Comparison of ENCODE assay signal across 12 mouse cellular contexts in genomic region chr4:139116356-139117063, GRCm38 (mm10). TPM values are rescaled to one million over a fixed set of nuclear protein-coding genes. Genes with fewer than 3 reads are reported as not detected.
DNase-seq lines count a peak whose midpoint lies in the region; ATAC-seq and TF ChIP-seq lines count a peak whose summit lies in the region.
"Had no signal": no experiment of that assay in that cellular context is flagged by ENCODE, and none has a peak within 500 bp of the region (broad histone marks: within the 10 kb centered on the region; RNA-seq: fewer than 3 reads in every experiment).

No protein-coding gene starts in this region.

- no peak for DNase-seq in forebrain, embryonic 10.5 days (ENCODE audit: extremely low spot score, low spot score)
- no peak for DNase-seq in forebrain, embryonic 11.5 days (ENCODE audit: low spot score)
- peak; percentile 63 for DNase-seq in brain, embryonic 14.5 days (ENCODE audit: low read depth)
- peak; percentile 70 for DNase-seq in kidney, adult 2 months
- no peak for DNase-seq in liver, postnatal 0 days
- no peak for DNase-seq in thymus, postnatal 14 days
- no peak for DNase-seq in left cerebral cortex, adult 11 months (ENCODE audit: low spot score)
- no peak for DNase-seq in frontal cortex, postnatal 36 days (ENCODE audit: low spot score in 2 of 2)
- DNase-seq: gastrocnemius, postnatal 25 days had no signal

- no peak overlapping the region for H3K4me2 ChIP-seq in forebrain, embryonic 11.5 days (ENCODE audit: low read depth, low read length, severe bottlenecking)
- H3K4me2 ChIP-seq in liver, postnatal 0 days (ENCODE audit: low read depth, low read length): no peak overlapping the region
- H3K4me2 ChIP-seq: embryonic facial prominence, embryonic 13.5 days; hindbrain, embryonic 12.5 days; stomach, embryonic 15.5 days had no signal

- H3K36me3 ChIP-seq in forebrain, embryonic 10.5 days (replicated peaks): no peaks in the 10 kb centered on the region; the same call in 1 of the 2 replicates
- no peaks in the 10 kb centered on the region for H3K36me3 ChIP-seq in forebrain, embryonic 11.5 days (ENCODE audit: control insufficient read depth, insufficient read depth, low read length)
- no peaks in the 10 kb centered on the region for H3K36me3 ChIP-seq in kidney, adult 2 months (ENCODE audit: control insufficient read depth, insufficient read depth, low read length)
- no peaks in the 10 kb centered on the region for H3K36me3 ChIP-seq in liver, postnatal 0 days (replicated peaks; ENCODE audit: insufficient read depth, low read length)
- H3K36me3 ChIP-seq: embryonic facial prominence, embryonic 13.5 days; hindbrain, embryonic 12.5 days; stomach, embryonic 15.5 days had no signal

- no peak for TF ChIP-seq CTCF in brain, embryonic 14.5 days (IDR thresholded peaks at IDR 0.05; ENCODE audit: borderline replicate concordance, extremely low read depth, insufficient read depth, insufficient read length)
- no peak for TF ChIP-seq CTCF in kidney, adult 2 months (conservative IDR thresholded peaks at IDR 0.05; ENCODE audit: insufficient read depth, insufficient read length, low read depth, low read length)
- TF ChIP-seq CTCF in liver, postnatal 0 days (IDR thresholded peaks at IDR 0.05; ENCODE audit: low read depth): no peak

- 88% methylated on average over 3 of the region's 3 CpGs for WGBS in forebrain, embryonic 10.5 days
- 68% methylated on average over 3 of the region's 3 CpGs for WGBS in forebrain, embryonic 11.5 days
- 46% methylated on average over 3 of the region's 3 CpGs for WGBS in kidney, adult 2 months
- WGBS in liver, postnatal 0 days (ENCODE audit: insufficient replicate concordance): 41% methylated on average over 3 of the region's 3 CpGs

- TF ChIP-seq EP300 in liver, postnatal 0 days (IDR thresholded peaks at IDR 0.05; ENCODE audit: low read depth): peak; percentile 40; the same call in 1 of the 2 replicates

- peak overlapping the region; percentile 4; the same call in 1 of the 2 replicates for H3K27ac ChIP-seq in forebrain, embryonic 10.5 days
- H3K27ac ChIP-seq in forebrain, embryonic 11.5 days (ENCODE audit: low read depth, low read length): no peak overlapping the region; the same call in 1 of the 2 replicates
- H3K27ac ChIP-seq in kidney, adult 2 months (ENCODE audit: insufficient read depth, low read depth, low read length): peak overlapping the region; percentile 51
- no peak overlapping the region for H3K27ac ChIP-seq in liver, postnatal 0 days (ENCODE audit: low read depth)
- H3K27ac ChIP-seq: embryonic facial prominence, embryonic 13.5 days; hindbrain, embryonic 12.5 days; stomach, embryonic 15.5 days had no signal

- H3K4me3 ChIP-seq in forebrain, embryonic 10.5 days: no peak overlapping the region
- no peak overlapping the region for H3K4me3 ChIP-seq in forebrain, embryonic 11.5 days (ENCODE audit: low read depth, low read length)
- H3K4me3 ChIP-seq in kidney, adult 2 months (ENCODE audit: insufficient read depth, low read depth, low read length): no peak overlapping the region
- no peak overlapping the region for H3K4me3 ChIP-seq in liver, postnatal 0 days (ENCODE audit: low read depth, low read length)
- H3K4me3 ChIP-seq: embryonic facial prominence, embryonic 13.5 days; hindbrain, embryonic 12.5 days; stomach, embryonic 15.5 days had no signal

- no peaks in the 10 kb centered on the region for H3K9me3 ChIP-seq in forebrain, embryonic 10.5 days
- no peaks in the 10 kb centered on the region for H3K9me3 ChIP-seq in forebrain, embryonic 11.5 days (ENCODE audit: control insufficient read depth, low read length)
- no peaks in the 10 kb centered on the region for H3K9me3 ChIP-seq in liver, postnatal 0 days (ENCODE audit: low read length)
- H3K9me3 ChIP-seq: hindbrain, embryonic 12.5 days; stomach, embryonic 15.5 days had no signal

- peaks cover 33% of the 10 kb centered on the region for H3K4me1 ChIP-seq in forebrain, embryonic 10.5 days
- peaks cover 2% of the 10 kb centered on the region; the same call in 1 of the 2 replicates for H3K4me1 ChIP-seq in forebrain, embryonic 11.5 days (replicated peaks; ENCODE audit: control insufficient read depth, insufficient read depth, low read length)
- H3K4me1 ChIP-seq in kidney, adult 2 months (ENCODE audit: control insufficient read depth, insufficient read depth, low read length): peaks cover 63% of the 10 kb centered on the region
- H3K4me1 ChIP-seq in liver, postnatal 0 days (ENCODE audit: insufficient read depth): peaks cover 46% of the 10 kb centered on the region

- ATAC-seq in forebrain, embryonic 11.5 days (replicated peaks; ENCODE audit: low FRiP score): no peak
- peak; percentile 86 for ATAC-seq in liver, postnatal 0 days

- no peak overlapping the region for H3K9ac ChIP-seq in forebrain, embryonic 11.5 days (ENCODE audit: low read length)
- no peak overlapping the region for H3K9ac ChIP-seq in liver, postnatal 0 days (replicated peaks)
- H3K9ac ChIP-seq: embryonic facial prominence, embryonic 13.5 days; hindbrain, embryonic 12.5 days; stomach, embryonic 15.5 days had no signal

- no peak for TF ChIP-seq POLR2A in brain, embryonic 14.5 days (IDR thresholded peaks at IDR 0.05; ENCODE audit: borderline replicate concordance, extremely low read depth, insufficient read depth, insufficient read length, poor library complexity, severe bottlenecking)
- no peak for TF ChIP-seq POLR2A in kidney, adult 2 months (IDR thresholded peaks at IDR 0.05; ENCODE audit: low read depth, low read length)

- H3K27me3 ChIP-seq in forebrain, embryonic 10.5 days (ENCODE audit: poor library complexity, severe bottlenecking): no peaks in the 10 kb centered on the region
- no peaks in the 10 kb centered on the region for H3K27me3 ChIP-seq in forebrain, embryonic 11.5 days (ENCODE audit: control insufficient read depth, insufficient read depth, low read length)
- H3K27me3 ChIP-seq in kidney, adult 2 months (replicated peaks; ENCODE audit: control insufficient read depth, insufficient read depth, low read length): no peaks in the 10 kb centered on the region
- no peaks in the 10 kb centered on the region for H3K27me3 ChIP-seq in liver, postnatal 0 days (ENCODE audit: insufficient read depth, low read length)
- H3K27me3 ChIP-seq: embryonic facial prominence, embryonic 13.5 days; hindbrain, embryonic 12.5 days; stomach, embryonic 15.5 days had no signal

RNA-seq across cellular contexts. Expression of gene Minos1, which starts 14.4 kb away (rescaled TPM):
- 375 and 389 TPM in 2 replicates for polyA plus RNA-seq in forebrain, embryonic 10.5 days (2016; fragmentation: Nextera tagmentation; extraction: Ambion mirVana)
- polyA plus RNA-seq in forebrain, embryonic 11.5 days (2014; fragmentation: Nextera tagmentation; extraction: Ambion mirVana): 344 and 387 TPM in 2 replicates
- polyA plus RNA-seq in brain, embryonic 14.5 days (2012; rRNA removed): 115 and 144 TPM in 2 replicates
- polyA plus RNA-seq in kidney, adult 2 months (2012; rRNA removed): 100 and 157 TPM in 2 replicates
- polyA plus RNA-seq in liver, postnatal 0 days (2015; fragmentation: Nextera tagmentation; extraction: Ambion mirVana): 384 and 387 TPM in 2 replicates

RNA-seq across cellular contexts. Expression of gene Nbl1, which starts 23.7 kb away (rescaled TPM):
- 19.6 and 22.7 TPM in 2 replicates for polyA plus RNA-seq in forebrain, embryonic 10.5 days (2016; fragmentation: Nextera tagmentation; extraction: Ambion mirVana)
- polyA plus RNA-seq in forebrain, embryonic 11.5 days (2014; fragmentation: Nextera tagmentation; extraction: Ambion mirVana): 23.9 and 24.7 TPM in 2 replicates
- polyA plus RNA-seq in brain, embryonic 14.5 days (2012; rRNA removed): 33.8 and 35.8 TPM in 2 replicates
- 35.7 and 42.9 TPM in 2 replicates for polyA plus RNA-seq in kidney, adult 2 months (2012; rRNA removed)
- polyA plus RNA-seq in liver, postnatal 0 days (2015; fragmentation: Nextera tagmentation; extraction: Ambion mirVana): 3.0 and 3.1 TPM in 2 replicates

RNA-seq across cellular contexts. Expression of gene Htr6, which starts 41.1 kb away (rescaled TPM):
- 0.07 and 0.12 TPM in 2 replicates for polyA plus RNA-seq in forebrain, embryonic 10.5 days (2016; fragmentation: Nextera tagmentation; extraction: Ambion mirVana)
- polyA plus RNA-seq in forebrain, embryonic 11.5 days (2014; fragmentation: Nextera tagmentation; extraction: Ambion mirVana): 0.27 TPM in 1 of 2 replicates, not detected in the other
- polyA plus RNA-seq in brain, embryonic 14.5 days (2012; rRNA removed): 1.8 and 2.0 TPM in 2 replicates
- not detected in 2 replicates for polyA plus RNA-seq in kidney, adult 2 months (2012; rRNA removed)
- polyA plus RNA-seq in liver, postnatal 0 days (2015; fragmentation: Nextera tagmentation; extraction: Ambion mirVana): not detected in 2 replicates
- polyA plus RNA-seq: hindbrain, embryonic 12.5 days; stomach, embryonic 15.5 days had no signal

Comparison
In these comparisons a context has a peak if more than half of its experiments do, and no peak if none do; other contexts are left out.
1. H3K27ac ChIP-seq: peak in forebrain, embryonic 10.5 days (single experiment) and kidney, adult 2 months (single experiment); none in forebrain, embryonic 11.5 days (single experiment) and liver, postnatal 0 days (single experiment).
2. DNase-seq: peak in brain, embryonic 14.5 days (single experiment) and kidney, adult 2 months (single experiment); none in forebrain, embryonic 10.5 days (single experiment), forebrain, embryonic 11.5 days (single experiment), liver, postnatal 0 days (single experiment), thymus, postnatal 14 days (single experiment), left cerebral cortex, adult 11 months (single experiment) and frontal cortex, postnatal 36 days (0 of 2).